ENCODE assay signal across 19 mouse cellular contexts in genomic region chr2:152189213-152189612, GRCm38 (mm10). TPM values are rescaled to one million over a fixed set of nuclear protein-coding genes. Genes with fewer than 3 reads are reported as not detected.
DNase-seq lines count a peak whose midpoint lies in the region; ATAC-seq and TF ChIP-seq lines count a peak whose summit lies in the region.
"Had no signal": no experiment of that assay in that cellular context is flagged by ENCODE, and none has a peak within 500 bp of the region (broad histone marks: within the 10 kb centered on the region; RNA-seq: fewer than 3 reads in every experiment).

No protein-coding gene starts in this region.

- H3K9ac ChIP-seq in lung, embryonic 14.5 days: no peak overlapping the region
- no peak overlapping the region for H3K9ac ChIP-seq in hindbrain, embryonic 16.5 days (ENCODE audit: low read depth, low read length)
- H3K9ac ChIP-seq: hindbrain, embryonic 15.5 days; liver, postnatal 0 days; neural tube, embryonic 12.5 days had no signal

- WGBS in lung, embryonic 14.5 days: 42% methylated on average over 7 of the region's 7 CpGs
- WGBS in hindbrain, embryonic 16.5 days: 79% methylated on average over 7 of the region's 7 CpGs
- 68% methylated on average over 7 of the region's 7 CpGs for WGBS in forebrain, embryonic 10.5 days

- DNase-seq in lung, embryonic 14.5 days: no peak
- DNase-seq in lung, postnatal 36 days: no peak
- DNase-seq in ES-CJ7 (ENCODE audit: low read depth, low spot score): peak; percentile 56
- DNase-seq in heart, postnatal 4 days: peak; percentile 21
- DNase-seq in forebrain, embryonic 10.5 days (ENCODE audit: extremely low spot score, low spot score): no peak
- DNase-seq: cerebellum, adult 8-10 months; gastrocnemius, postnatal 10 days; kidney, adult 18-20 months; liver; liver, postnatal 0 days; right cerebral cortex, postnatal 25 days; thymus, postnatal 25 days had no signal

- H3K27ac ChIP-seq in lung, embryonic 14.5 days (ENCODE audit: low read depth): peak overlapping the region; percentile 24; the same call in 1 of the 2 replicates
- peak overlapping the region; percentile 98 for H3K27ac ChIP-seq in brown adipose tissue, adult 24 weeks (replicated peaks; ENCODE audit: low read depth, low read length)
- no peak overlapping the region for H3K27ac ChIP-seq in hindbrain, embryonic 16.5 days (ENCODE audit: low read depth, low read length)
- no peak overlapping the region for H3K27ac ChIP-seq in forebrain, embryonic 10.5 days
- H3K27ac ChIP-seq: embryonic facial prominence, embryonic 13.5 days; hindbrain, embryonic 15.5 days; neural tube, embryonic 12.5 days had no signal

- no peak overlapping the region for H3K4me3 ChIP-seq in lung, embryonic 14.5 days (ENCODE audit: low read depth, low read length)
- H3K4me3 ChIP-seq in brown adipose tissue, adult 24 weeks (ENCODE audit: insufficient read depth, low read depth, low read length): no peak overlapping the region
- no peak overlapping the region for H3K4me3 ChIP-seq in hindbrain, embryonic 16.5 days (ENCODE audit: low read length)
- H3K4me3 ChIP-seq in forebrain, embryonic 10.5 days: no peak overlapping the region
- H3K4me3 ChIP-seq: embryonic facial prominence, embryonic 13.5 days; hindbrain, embryonic 15.5 days; megakaryocyte, embryonic 14.5 days; neural tube, embryonic 12.5 days had no signal

- no peaks in the 10 kb centered on the region for H3K4me1 ChIP-seq in lung, embryonic 14.5 days (ENCODE audit: insufficient read depth)
- peaks cover 14% of the 10 kb centered on the region; the same call in 1 of the 2 replicates for H3K4me1 ChIP-seq in brown adipose tissue, adult 24 weeks (ENCODE audit: control insufficient read depth, insufficient read depth, insufficient read length, low read length)
- no peaks in the 10 kb centered on the region for H3K4me1 ChIP-seq in hindbrain, embryonic 16.5 days (ENCODE audit: control insufficient read depth, insufficient read depth, low read depth, low read length)
- peaks cover 13% of the 10 kb centered on the region for H3K4me1 ChIP-seq in forebrain, embryonic 10.5 days
- H3K4me1 ChIP-seq: hindbrain, embryonic 15.5 days; neural tube, embryonic 12.5 days had no signal

- H3K27me3 ChIP-seq in lung, embryonic 14.5 days (ENCODE audit: insufficient read depth, low read length): no peaks in the 10 kb centered on the region
- H3K27me3 ChIP-seq in hindbrain, embryonic 16.5 days (replicated peaks; ENCODE audit: control insufficient read depth, insufficient read depth, low read length): no peaks in the 10 kb centered on the region
- no peaks in the 10 kb centered on the region for H3K27me3 ChIP-seq in forebrain, embryonic 10.5 days (ENCODE audit: poor library complexity, severe bottlenecking)
- H3K27me3 ChIP-seq: embryonic facial prominence, embryonic 13.5 days; hindbrain, embryonic 15.5 days; neural tube, embryonic 12.5 days had no signal

- no peaks in the 10 kb centered on the region for H3K9me3 ChIP-seq in lung, embryonic 14.5 days (ENCODE audit: low read depth, low read length)
- H3K9me3 ChIP-seq in hindbrain, embryonic 16.5 days (ENCODE audit: control insufficient read depth, low read length): no peaks in the 10 kb centered on the region
- no peaks in the 10 kb centered on the region for H3K9me3 ChIP-seq in forebrain, embryonic 10.5 days
- H3K9me3 ChIP-seq: embryonic facial prominence, embryonic 13.5 days; hindbrain, embryonic 15.5 days; megakaryocyte, embryonic 14.5 days; neural tube, embryonic 12.5 days had no signal

- H3K36me3 ChIP-seq in lung, embryonic 14.5 days (ENCODE audit: insufficient read depth): no peaks in the 10 kb centered on the region
- no peaks in the 10 kb centered on the region for H3K36me3 ChIP-seq in hindbrain, embryonic 16.5 days (ENCODE audit: control insufficient read depth, insufficient read depth, low read length)
- H3K36me3 ChIP-seq in forebrain, embryonic 10.5 days (replicated peaks): no peaks in the 10 kb centered on the region
- H3K36me3 ChIP-seq: embryonic facial prominence, embryonic 13.5 days; hindbrain, embryonic 15.5 days; neural tube, embryonic 12.5 days had no signal

- no peak overlapping the region for H3K4me2 ChIP-seq in lung, embryonic 14.5 days
- no peak overlapping the region for H3K4me2 ChIP-seq in hindbrain, embryonic 16.5 days (ENCODE audit: low read length)
- H3K4me2 ChIP-seq: embryonic facial prominence, embryonic 13.5 days; hindbrain, embryonic 15.5 days; neural tube, embryonic 12.5 days had no signal

- no peak for ATAC-seq in lung, embryonic 14.5 days (ENCODE audit: insufficient read depth)
- ATAC-seq in hindbrain, embryonic 16.5 days: no peak
- ATAC-seq: CD4-positive, CD25-positive, alpha-beta regulatory T cell, adult 4 months; liver, postnatal 0 days had no signal

- TF ChIP-seq CTCF in lung, embryonic 14.5 days (IDR thresholded peaks at IDR 0.05; ENCODE audit: low read depth): no peak

RNA-seq across cellular contexts. Expression of gene Csnk2a1, which starts 37.4 kb away (rescaled TPM):
- polyA plus RNA-seq in lung, embryonic 14.5 days (2014; fragmentation: Nextera tagmentation; extraction: Ambion mirVana): 97.1 and 98.2 TPM in 2 replicates
- 90.2 and 95.3 TPM in 2 replicates for polyA plus RNA-seq in brown adipose tissue, adult 24 weeks (2012; ENCODE audit: insufficient read depth, insufficient read length, missing spikeins)
- total RNA-seq in heart, postnatal 4 days (2021): 100 to 1,000 TPM in 1 of 2 experiments, 10 to 100 TPM in 1; 99.7 to 103 TPM
- polyA plus RNA-seq in hindbrain, embryonic 16.5 days (2015; fragmentation: Nextera tagmentation; extraction: Ambion mirVana): 91.0 and 93.6 TPM in 2 replicates
- 77.6 and 91.0 TPM in 2 replicates for polyA plus RNA-seq in forebrain, embryonic 10.5 days (2016; fragmentation: Nextera tagmentation; extraction: Ambion mirVana)

RNA-seq across cellular contexts. Expression of gene Tcf15, which starts 45.9 kb away (rescaled TPM):
- polyA plus RNA-seq in lung, embryonic 14.5 days (2014; fragmentation: Nextera tagmentation; extraction: Ambion mirVana): 9.9 and 11.0 TPM in 2 replicates
- 12.1 and 20.7 TPM in 2 replicates for polyA plus RNA-seq in brown adipose tissue, adult 24 weeks (2012; ENCODE audit: insufficient read depth, insufficient read length, missing spikeins)
- total RNA-seq in heart, postnatal 4 days (2021): 10 to 100 TPM; 29.6 to 38.0 TPM
- 1.3 TPM in 2 replicates for polyA plus RNA-seq in hindbrain, embryonic 16.5 days (2015; fragmentation: Nextera tagmentation; extraction: Ambion mirVana)
- polyA plus RNA-seq in forebrain, embryonic 10.5 days (2016; fragmentation: Nextera tagmentation; extraction: Ambion mirVana): 4.0 and 4.1 TPM in 2 replicates
- polyA plus RNA-seq: CD4-positive, CD25-positive, alpha-beta regulatory T cell, adult 4 months had no signal

Comparison
In these comparisons a context has a peak if more than half of its experiments do, and no peak if none do; other contexts are left out.
1. DNase-seq: peak in ES-CJ7 (single experiment) and heart, postnatal 4 days (single experiment); none in lung, embryonic 14.5 days (single experiment), lung, postnatal 36 days (single experiment) and forebrain, embryonic 10.5 days (single experiment).
2. H3K27ac ChIP-seq: peak in lung, embryonic 14.5 days (single experiment) and brown adipose tissue, adult 24 weeks (single experiment); none in hindbrain, embryonic 16.5 days (single experiment) and forebrain, embryonic 10.5 days (single experiment).